Mouse (Mus musculus) right cerebral cortex, adult 2 months (tissue): ENCODE results near the gene Rhot2.
"Not testable (repeated sequence)": the region's sequence is repeated elsewhere in the genome, so short reads cannot be mapped to it uniquely, and the experiment has no call there.

Experiments used
- DNase-seq, 2 experiments: peaks; one replicate each; pipeline ENCODE4 v3.0.0; 2021 to 2022; ENCODE audit warnings: low spot score in 2 of 2

Rhot2 gene

DNA sequence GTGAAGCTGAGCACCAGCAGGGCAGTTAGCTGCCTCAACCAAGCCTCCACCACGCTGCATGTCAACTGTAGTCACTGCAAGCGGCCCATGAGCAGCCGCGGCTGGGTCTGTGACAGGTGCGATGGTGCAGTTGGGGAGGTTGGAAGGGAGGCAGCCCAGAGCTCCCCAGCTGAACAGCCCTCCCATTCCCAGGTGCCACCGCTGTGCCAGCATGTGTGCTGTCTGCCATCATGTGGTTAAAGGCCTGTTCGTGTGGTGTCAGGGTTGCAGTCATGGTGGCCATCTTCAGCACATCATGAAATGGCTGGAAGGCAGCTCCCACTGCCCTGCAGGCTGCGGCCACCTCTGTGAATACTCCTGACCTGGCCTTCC lies 16.4 kb downstream of the Rhot2 start:
- no peak for DNase-seq

DNA sequence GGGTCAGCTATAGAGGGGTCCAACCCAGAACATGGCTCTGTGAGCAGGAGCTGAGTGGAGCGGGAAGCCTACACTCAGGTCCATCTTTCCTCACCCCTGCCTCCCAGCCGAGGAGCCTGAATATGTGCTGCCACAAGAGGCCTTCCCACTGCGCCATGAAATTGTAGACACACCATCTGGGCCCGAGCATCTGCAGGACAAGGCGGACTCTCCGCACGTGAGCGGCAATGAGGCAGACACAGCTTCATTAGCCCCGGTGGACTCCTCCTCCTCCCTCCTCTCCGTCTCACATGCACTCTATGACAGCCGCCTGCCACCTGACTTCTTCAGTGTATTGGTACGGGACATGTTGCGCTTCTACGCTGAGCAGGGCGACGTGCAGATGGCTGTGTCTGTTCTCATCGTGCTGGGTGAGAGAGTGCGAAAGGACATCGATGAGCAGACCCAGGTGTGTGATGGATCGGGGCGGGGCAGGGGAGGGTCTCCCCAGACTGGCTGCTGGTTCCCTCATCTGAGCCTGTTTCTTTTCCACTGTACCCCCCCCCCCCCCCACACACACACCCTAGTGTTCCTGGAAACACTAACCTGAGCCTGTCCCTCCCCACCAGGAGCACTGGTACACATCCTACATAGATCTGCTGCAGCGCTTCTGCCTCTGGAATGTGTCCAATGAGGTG lies 17.0 kb downstream of the Rhot2 start:
- DNase-seq = no peak

GRCm38 (mm10) chr17:25827011-25827410 lies 17.6 kb downstream of the Rhot2 start:
- DNase-seq = no peak

DNA sequence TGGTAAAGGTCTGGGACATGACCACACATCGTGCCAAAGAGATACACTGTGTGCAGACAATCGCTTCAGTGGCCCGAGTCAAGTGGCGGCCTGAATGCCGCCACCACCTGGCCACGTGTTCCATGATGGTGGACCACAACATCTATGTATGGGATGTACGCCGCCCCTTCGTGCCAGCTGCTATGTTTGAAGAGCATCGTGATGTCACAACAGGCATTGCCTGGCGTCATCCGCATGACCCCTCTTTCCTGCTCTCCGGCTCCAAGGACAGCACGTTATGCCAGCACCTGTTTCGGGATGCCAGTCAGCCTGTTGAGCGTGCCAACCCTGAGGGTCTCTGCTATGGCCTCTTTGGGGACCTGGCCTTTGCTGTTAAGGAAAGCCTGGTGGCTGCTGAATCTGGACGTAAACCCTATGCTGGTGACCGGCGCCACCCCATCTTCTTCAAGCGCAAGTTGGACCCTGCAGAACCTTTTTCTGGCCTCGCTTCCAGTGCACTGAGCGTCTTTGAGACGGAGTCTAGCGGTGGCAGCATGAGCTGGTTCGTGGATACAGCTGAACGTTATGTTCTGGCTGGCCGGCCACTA lies 18.6 kb downstream of the Rhot2 start:
- no peak for DNase-seq

DNA sequence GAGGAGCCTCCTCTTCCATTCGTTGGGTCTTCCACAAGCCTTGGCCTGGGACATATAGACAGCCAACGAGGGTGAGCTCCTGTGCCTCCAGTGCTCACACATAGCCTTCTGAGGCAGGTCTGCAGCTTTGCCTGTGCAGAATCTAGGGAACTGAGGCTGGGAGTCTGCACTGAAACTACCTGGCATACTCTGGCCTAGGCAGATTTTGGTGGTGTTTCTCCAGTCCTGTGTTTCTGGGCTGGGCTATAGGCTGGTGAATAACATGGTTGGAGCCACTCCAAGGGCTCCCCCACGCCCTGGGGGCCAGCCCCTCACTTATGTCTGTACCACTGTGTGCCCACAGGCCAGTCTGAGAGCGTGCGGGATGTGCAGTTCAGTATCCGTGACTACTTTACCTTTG lies 19.3 kb downstream of the Rhot2 start:
- DNase-seq = no peak

DNA sequence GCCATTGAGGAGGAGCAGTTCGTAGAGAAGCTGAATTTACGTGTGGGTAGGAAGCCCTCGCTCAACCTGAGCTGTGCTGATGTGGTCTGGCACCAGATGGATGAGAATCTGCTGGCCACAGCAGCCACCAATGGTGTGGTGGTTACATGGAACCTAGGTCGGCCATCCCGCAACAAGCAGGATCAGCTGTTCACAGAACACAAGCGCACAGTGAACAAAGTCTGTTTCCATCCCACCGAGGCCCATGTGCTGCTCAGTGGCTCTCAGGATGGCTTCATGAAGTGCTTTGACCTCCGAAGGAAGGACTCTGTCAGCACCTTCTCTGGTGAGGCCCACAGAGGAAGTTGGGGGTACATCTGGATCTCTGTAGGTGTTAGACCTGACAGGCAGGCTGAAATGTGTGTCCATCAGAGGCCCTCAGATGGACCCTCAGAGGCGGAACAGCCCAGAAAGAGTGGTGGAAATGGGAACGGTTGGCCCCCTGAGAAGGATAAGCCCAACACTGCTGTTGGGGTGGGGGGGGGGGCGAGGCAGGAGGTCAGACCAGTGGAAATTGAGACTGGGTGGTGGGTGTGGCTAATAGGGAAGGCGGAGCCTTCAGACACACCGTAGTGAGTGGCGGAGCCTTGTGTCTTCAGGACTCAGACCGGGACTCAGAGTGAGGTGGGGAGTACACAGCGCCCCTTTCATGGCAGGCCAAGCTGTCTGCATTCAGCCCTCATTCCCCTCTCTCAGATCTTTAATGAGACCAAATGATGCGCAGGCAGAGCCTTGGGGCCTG lies 20.1 kb downstream of the Rhot2 start:
- DNase-seq = no peak

GRCm38 (mm10) chr17:25823452-25823851 lies 21.2 kb downstream of the Rhot2 start, which contains the start of gene Wdr24:
Wdr24 (plus strand) TSS chr17:25823627.
- peak; percentile 85 to 86 for DNase-seq

GRCm38 (mm10) chr17:25818851-25819780 lies 25.5 kb downstream of the Rhot2 start:
- no peak for DNase-seq

DNA sequence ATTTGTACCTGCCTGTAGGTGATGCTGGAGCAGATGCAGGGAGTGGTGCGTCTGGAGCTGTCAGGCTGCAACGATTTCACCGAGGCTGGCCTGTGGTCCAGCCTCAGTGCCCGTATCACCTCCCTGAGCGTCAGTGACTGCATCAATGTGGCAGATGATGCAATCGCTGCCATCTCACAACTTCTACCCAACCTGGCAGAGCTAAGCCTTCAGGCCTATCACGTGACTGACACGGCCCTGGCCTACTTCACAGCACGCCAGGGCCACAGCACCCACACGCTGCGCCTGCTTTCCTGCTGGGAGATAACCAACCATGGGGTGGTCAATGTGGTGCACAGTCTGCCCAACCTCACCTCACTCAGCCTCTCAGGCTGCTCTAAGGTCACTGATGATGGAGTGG lies 27.0 kb downstream of the Rhot2 start:
- no peak for DNase-seq

GRCm38 (mm10) chr17:25813471-25813870 lies 31.2 kb downstream of the Rhot2 start:
- DNase-seq = peak; percentile 89 to 94

DNA sequence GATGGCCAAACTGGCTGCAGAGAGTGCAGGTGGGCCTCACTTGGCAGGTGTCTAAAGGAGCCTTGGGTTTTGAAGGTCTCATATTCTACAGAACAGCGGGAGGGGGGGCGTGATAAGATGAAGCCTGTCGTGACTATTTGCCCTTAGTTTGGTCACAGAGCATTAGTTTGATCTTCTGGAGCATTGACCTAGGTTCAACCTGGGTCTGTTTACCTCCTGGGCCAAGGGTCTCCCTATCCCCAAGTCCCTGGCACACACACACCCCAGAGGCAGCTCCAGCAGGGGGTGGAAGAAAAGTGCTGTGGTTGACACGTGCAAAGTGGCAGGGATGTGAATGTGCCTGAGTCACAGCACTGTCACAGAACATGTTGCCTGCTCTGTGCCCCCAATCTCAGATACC lies 33.8 kb downstream of the Rhot2 start:
- DNase-seq = no peak

GRCm38 (mm10) chr17:25809606-25810340 lies 34.9 kb downstream of the Rhot2 start:
- peak in 1 of 2 experiments; percentile 61 for DNase-seq

DNA sequence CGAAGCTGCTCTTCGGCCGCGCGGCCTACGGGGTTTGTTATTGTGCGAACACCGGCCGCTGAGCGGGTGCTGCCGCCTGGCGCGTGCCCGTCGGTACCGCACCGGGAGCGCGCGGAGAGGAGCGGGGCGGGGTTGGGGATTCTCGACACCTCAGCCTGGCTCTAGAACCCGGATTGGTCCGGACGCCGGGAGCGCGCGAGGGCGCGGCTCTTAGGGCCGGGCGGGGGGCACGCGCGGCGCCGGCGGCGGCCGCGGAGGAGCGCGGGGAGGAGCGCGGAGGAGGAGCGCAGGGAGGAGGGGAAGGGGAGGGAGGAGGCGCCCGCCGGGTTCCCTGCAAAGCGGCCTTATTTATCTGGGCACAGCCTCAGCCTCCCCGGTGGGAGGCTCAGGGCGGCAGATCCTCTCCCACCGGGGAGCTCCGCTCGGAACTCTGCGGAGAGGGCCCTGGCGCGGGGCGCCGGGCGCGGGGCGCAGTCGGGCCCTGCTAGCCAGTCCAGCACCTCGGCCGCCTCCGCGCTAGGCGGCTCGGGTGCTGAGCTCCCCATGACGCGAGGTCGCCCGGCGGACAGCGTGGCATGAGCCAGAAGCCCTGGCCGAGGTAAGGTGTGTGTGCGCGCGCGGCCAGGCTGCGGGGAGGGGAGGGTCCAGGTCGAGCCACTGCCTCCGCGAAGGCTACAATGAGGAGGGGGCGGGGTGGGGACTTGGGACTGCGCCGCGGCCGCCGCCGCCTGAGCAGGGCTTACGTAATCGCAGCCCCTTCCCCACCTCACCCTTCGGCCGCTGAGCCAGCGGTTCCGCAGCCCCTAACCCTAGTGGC lies 35.7 kb downstream of the Rhot2 start, which contains the start of gene Fbxl16:
Gene Fbxl16, plus strand, starts transcription at position 297 of the 817 bp plus-strand sequence.
- DNase-seq = peak; percentile 88 to 89

DNA sequence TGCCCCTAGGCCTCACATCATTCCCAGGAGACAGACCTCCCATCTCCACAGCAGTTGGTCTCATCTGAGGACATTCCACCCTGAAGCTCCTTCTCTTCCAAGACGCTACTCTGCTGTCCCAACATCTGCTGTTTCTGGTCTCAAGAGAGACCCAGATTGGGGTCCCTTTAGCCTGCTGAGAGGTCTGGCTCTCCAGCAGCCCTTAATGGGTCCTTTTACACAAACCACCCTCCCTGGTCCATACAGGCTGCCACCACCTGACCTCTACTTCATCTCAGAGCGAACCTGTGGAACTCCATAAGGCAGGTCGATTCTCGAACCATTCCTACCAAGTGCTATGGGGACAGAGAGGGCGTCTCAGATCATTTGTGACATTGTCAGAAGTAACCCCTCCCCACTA lies 36.6 kb downstream of the Rhot2 start:
- no peak for DNase-seq

DNA sequence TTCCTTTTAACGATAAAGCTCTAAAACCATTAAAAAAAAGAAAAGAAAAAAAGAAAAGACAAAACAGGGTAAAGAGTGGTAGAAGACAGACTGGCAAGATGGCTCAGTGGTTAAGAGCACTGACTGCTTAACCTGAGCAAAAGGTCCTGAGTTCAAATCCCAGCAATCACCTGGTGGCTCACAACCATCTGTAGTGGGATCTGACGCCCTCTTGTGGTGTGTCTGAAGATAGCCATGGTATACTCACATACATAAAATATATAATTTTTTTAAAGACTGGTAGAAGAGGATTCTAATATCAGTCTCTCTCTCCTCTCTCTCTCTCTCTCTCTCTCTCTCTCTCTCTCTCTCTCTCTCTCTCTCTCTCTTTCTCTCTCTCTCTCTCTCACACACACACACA lies 37.2 kb downstream of the Rhot2 start:
- DNase-seq = not testable (repeated sequence)

DNA sequence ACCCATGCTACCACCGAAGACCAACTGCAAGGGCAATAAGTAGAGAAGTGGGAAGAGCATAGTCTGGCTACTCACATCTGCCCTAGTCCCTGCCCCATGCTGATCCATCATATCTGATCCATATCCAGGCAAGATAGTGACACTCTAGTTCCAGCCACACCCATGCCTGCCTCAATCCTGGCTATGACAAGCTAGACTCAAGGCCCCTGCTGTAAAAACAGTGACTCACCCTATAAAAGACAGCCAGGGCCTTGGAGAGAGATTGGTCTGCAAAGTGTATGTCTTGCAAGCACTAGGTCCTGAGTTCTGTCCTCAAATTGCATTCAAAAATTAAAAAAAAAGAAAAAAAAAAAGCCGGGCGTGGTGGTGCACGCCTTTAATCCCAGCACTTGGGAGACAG lies 38.1 kb downstream of the Rhot2 start:
- DNase-seq = no peak

DNA sequence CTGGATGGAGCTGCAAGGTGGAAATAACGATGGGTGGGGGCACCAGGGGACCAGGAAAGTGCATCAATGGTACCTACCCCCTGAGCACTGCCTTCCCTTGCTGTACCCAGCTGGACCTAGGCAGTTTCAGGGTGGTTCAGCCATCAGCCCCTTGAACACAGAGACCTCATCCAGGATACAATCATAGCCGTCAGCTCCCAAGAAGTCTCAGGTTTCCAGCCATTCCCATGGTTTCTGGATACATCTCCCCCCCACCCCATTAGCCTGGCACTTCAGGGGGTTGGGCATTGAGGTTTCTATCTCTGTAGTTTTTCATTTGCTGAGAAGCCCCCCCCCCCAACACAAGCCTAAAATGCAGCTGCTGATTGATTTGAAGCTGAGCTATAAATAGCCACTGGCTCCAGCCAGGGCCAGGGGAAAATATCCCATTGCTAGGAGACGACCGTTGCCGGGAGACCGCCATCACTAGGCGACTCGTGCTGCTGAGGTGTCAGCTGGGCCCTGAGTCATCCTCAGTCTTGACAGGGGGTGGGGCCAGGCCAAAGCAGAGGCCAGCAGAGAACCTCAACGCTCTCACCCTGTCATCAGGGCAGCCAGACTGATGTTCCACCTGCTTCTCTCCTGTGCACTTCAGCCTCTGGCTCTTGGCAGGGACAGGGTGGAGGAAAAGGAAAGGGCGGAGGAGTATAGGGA lies 41.7 kb downstream of the Rhot2 start:
- peak; percentile 85 to 89 for DNase-seq

DNA sequence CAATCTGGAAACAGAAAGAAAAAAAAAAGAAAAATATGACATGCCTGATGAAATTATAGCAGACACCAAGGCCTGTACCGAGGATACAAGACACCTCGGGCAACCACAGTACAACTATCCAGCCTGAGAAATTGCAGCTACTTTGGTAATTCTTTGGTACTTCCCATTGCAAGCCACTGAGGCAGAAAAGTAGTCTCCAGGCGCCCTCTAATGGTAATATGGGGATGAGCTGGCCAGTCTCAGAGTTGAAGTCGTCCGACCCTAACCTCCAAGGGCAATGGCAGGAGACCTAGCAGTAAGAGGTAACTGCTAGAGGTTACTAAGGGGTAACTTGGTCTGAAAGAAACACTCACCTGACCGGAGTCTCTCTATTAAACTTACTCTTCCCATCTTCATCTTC lies 43.6 kb downstream of the Rhot2 start:
- DNase-seq = peak; percentile 74 to 78

DNA sequence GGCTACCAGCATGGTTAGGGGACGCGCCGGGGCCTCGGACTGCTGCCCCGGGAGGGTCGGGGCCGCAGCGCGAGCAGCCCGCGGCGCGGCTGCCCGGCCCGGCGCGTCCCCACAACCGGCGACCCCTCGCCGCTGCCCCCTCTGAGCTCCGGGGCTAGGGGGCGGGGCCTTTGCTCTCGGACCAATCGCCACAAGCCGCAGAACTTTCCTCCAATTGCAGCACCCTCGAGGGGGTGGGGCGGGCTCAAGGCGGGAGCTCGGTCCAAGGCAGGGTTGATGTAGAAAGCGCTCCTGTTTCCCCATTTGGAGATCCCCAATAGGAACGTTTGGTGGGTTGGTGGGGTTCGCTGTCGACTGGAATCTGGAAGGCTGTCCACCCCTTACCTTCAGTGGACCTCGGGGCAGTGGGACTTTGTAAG lies 47.7 kb downstream of the Rhot2 start, which contains the start of gene Metrn:
Gene Metrn, minus strand, starts transcription at position 186 of the 419 bp plus-strand sequence.
- peak; percentile 66 to 67 for DNase-seq
